Mouse (Mus musculus) lung, adult 2 months (tissue): ENCODE measurements at regions not wholly inside any gene's neighbourhood (a gene's known extent, or its start where the extent isn't known, plus 50 kb on each side); places are given as distances from the start of the nearest gene placed in this dataset.

Experiments
- CTCF ChIP-seq: fragments of 200-500 bp; IDR thresholded peaks from 2 replicates; pipeline ENCODE4 v1.5.1; 2011; ENCODE audit warnings: mild to moderate bottlenecking, low read length, control low read depth; ENCODE audit not compliant: insufficient read depth
- POLR2A ChIP-seq: fragments of 200-500 bp; IDR thresholded peaks from 2 replicates; pipeline ENCODE4 v1.6.1; 2011; ENCODE audit warnings: low read depth, mild to moderate bottlenecking, control low read depth, low read length, borderline replicate concordance; ENCODE audit errors: extremely low read depth

- TF ChIP-seq CTCF (no peak), POLR2A (no peak)
Measured at GRCm38 (mm10) chr5:3211284-3211683, 130.0 kb upstream of the Cdk6 start.
